Mouse (Mus musculus) heart, embryonic 11.5 days (tissue): Measurements from ENCODE around the gene Zfp72. TPM values are rescaled to one million over a fixed set of nuclear protein-coding genes. Genes with fewer than 3 reads are reported as not detected.

ENCODE experiments used
- ATAC-seq: fragments of 200-750 bp; cut with Nextera tagmentation; replicated peaks from 2 replicates; pipeline ENCODE4 v1.8.0; 2017; ENCODE audit warnings: moderate library complexity; ENCODE audit not compliant: insufficient number of reproducible peaks, low FRiP score, low TSS enrichment
- H3K27ac ChIP-seq: fragments of 300-500 bp; sonication (generic); 2 replicates; pipeline ENCODE4 v1.5.1; 2014; ENCODE audit warnings: mild to moderate bottlenecking, low read depth, low read length
- H3K27me3 ChIP-seq: fragments of 300-500 bp; sonication (generic); 2 replicates; pipeline ENCODE4 v1.6.1; 2014; ENCODE audit warnings: mild to moderate bottlenecking, low read length, mixed read lengths; ENCODE audit not compliant: control insufficient read depth, insufficient read depth
- H3K36me3 ChIP-seq: fragments of 300-500 bp; sonication (generic); 2 replicates; pipeline ENCODE4 v1.6.1; 2014; ENCODE audit warnings: mild to moderate bottlenecking, low read length, moderate library complexity, mixed read lengths; ENCODE audit not compliant: control insufficient read depth, insufficient read depth
- H3K4me1 ChIP-seq: fragments of 300-500 bp; sonication (generic); 2 replicates; pipeline ENCODE4 v1.6.1; 2014; ENCODE audit warnings: low read length; ENCODE audit not compliant: control insufficient read depth, insufficient read depth
- H3K4me2 ChIP-seq: fragments of 300-500 bp; sonication (generic); 2 replicates; pipeline ENCODE4 v1.6.1; 2014; ENCODE audit warnings: mild to moderate bottlenecking, moderate library complexity
- H3K4me3 ChIP-seq: fragments of 300-500 bp; sonication (generic); 2 replicates; pipeline ENCODE4 v1.5.1; 2014; ENCODE audit warnings: low read depth, low read length
- H3K9ac ChIP-seq: fragments of 300-500 bp; sonication (generic); 2 replicates; pipeline ENCODE4 v1.6.1; 2014; ENCODE audit warnings: mild to moderate bottlenecking, low read depth, low read length, moderate library complexity
- H3K9me3 ChIP-seq: fragments of 300-500 bp; sonication (generic); replicated peaks from 2 replicates; pipeline ENCODE4 v1.6.1; 2016; ENCODE audit warnings: low read length; ENCODE audit not compliant: control insufficient read depth
- WGBS: fragments of 180-500 bp; shearing (Covaris S2); extraction: QIAGEN DNeasy Blood & Tissue Kit; methylation state at CpG from one replicate; pipeline ENCODE4 v1.1.7; 2014; ENCODE audit not compliant: insufficient replicate concordance; 5-methylcytosine and 5-hydroxymethylcytosine counted together
- polyA plus RNA-seq: library from polyadenylated mRNA; unstranded; fragments of >200 nt; fragmentation: Nextera tagmentation; extraction: Ambion mirVana; gene quantifications from 2 replicates; pipeline ENCODE4 v1.2.1, GENCODE M21; 2014

Zfp72 gene
- polyA plus RNA-seq, 1 experiment from 2014 or later, result 4.4 TPM

DNA sequence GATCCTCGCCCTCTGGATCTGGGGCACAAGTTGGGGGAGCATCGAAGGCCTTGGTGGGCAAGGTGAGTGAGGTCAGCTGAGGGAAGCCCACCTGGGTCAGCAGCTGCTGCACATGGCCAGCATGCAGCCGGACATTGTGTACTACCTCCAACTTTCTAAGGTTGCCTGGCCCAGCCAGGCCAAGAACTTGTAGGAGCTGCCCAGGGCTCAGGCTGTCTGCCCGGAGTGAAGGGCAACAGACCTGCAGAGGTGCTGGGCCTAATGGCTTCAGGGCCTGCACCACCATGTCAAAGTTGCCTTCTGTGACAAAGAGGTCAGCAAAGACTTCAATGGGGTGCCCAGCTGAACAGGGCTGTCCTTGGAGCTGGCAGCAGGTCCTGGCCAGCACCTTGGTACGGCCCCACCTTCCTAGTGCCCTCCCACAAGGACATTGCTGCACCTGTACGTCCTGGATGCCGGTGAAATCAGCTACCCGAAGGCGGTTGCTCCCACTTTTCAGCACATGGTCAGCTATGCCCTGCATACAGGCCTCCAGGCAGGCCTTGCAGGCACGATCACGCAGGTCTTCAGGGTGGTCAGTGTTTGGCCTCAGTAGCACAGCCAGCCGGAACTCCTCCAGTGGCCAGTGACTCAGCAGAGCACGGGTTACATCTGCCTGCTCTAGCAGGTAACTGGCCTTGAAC is 27.3 kb downstream of the Zfp72 start:
- H3K4me3 ChIP-seq, result peak overlapping the region; percentile 23
- H3K27me3 ChIP-seq, result no peaks in the 10 kb centered on the region
- ATAC-seq, result peak; percentile 52
- peak overlapping the region; percentile 64 for H3K9ac ChIP-seq
- 72% methylated on average over 13 of the region's 13 CpGs for WGBS
- peak overlapping the region; percentile 58 for H3K4me2 ChIP-seq
- H3K4me1 ChIP-seq, result peaks cover 9% of the 10 kb centered on the region
- H3K27ac ChIP-seq, result peak overlapping the region; percentile 87
- H3K36me3 ChIP-seq, result peaks cover 15% of the 10 kb centered on the region
- H3K9me3 ChIP-seq, result no peaks in the 10 kb centered on the region

DNA sequence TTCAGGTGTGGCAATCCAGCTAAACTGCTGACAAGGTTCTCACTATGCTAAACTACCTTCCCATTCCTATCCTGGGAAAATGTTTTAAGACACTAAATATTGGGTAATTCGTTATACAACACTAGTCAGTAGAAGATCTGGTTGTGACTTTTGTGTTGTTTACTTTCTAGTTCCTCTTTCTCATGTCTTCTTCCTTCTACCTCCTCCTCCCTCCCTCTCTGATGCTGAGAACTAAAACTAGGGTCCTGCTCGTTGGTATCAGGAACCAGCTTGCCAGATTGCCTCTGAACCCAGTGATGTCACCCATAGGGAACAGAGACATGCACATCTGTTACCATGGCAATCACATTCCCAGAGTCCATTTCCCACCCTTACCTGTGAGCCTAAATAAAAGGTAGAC is 28.4 kb downstream of the Zfp72 start:
- Histone ChIP-seq H3K4me3 (no peak overlapping the region), H3K9me3 (no peaks in the 10 kb centered on the region), H3K4me2 (no peak overlapping the region), H3K4me1 (peaks cover 9% of the 10 kb centered on the region), H3K27me3 (no peaks in the 10 kb centered on the region), H3K27ac (no peak overlapping the region), H3K9ac (no peak overlapping the region), H3K36me3 (peaks cover 17% of the 10 kb centered on the region)
- no peak for ATAC-seq
- 68% methylated on average over 2 of the region's 2 CpGs for WGBS

DNA sequence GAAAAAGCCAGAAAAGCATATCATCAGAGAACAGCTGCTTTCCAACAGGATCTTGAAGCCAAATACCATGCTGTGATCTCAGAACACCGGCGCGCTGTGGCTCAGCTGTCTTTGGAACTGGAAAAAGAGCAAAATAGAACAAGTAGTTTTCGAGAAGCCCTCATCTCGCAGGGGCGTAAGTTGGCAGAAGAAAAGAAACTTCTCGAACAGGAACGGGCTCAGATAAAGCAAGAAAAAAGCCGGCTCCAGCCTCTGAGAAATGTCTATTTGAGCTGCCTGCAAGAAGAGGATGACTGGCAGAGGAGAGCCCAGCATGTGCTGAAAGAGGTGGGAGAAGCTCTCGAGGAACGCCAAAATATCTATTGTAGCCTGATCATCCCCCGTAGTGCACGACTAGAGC is 34.1 kb downstream of the Zfp72 start:
- H3K27ac ChIP-seq, result no peak overlapping the region
- H3K36me3 ChIP-seq, result peaks cover 21% of the 10 kb centered on the region
- H3K4me1 ChIP-seq, result no peaks in the 10 kb centered on the region
- no peak overlapping the region for H3K4me3 ChIP-seq
- ATAC-seq, result no peak
- H3K4me2 ChIP-seq, result no peak overlapping the region
- no peaks in the 10 kb centered on the region for H3K9me3 ChIP-seq
- H3K27me3 ChIP-seq, result no peaks in the 10 kb centered on the region
- H3K9ac ChIP-seq, result no peak overlapping the region
- WGBS, result 96% methylated on average over 13 of the region's 13 CpGs

DNA sequence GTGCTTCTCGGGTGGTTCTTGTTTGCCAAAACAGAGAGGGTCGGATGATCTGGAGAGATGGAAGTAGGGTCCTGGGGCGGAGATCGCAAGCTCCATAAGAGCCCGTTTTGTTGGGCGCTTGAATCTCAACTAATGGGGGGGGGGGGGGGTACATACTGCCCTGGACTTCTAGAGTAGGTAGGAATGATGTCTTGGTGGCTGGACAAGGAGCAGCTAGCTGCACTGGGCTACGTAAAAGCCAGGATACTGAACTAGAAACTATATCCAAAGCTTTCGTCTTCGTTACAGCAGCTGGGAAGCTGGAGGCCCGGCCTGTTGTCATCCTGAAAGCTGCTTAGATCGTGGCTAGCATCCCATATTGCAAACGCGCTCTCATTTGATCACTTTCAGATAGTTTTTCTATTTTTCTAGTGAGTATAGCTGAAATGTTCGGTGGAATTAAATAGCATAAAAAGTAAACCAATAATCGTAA is 40.2 kb downstream of the Zfp72 start:
- WGBS, result 1% methylated on average over 15 of the region's 15 CpGs
- H3K4me3 ChIP-seq, result peak overlapping the region; percentile 73
- ATAC-seq, result peak; percentile 9; the same call in 1 of the 2 replicates
- H3K4me1 ChIP-seq, result peaks cover 9% of the 10 kb centered on the region; the same call in 1 of the 2 replicates
- no peaks in the 10 kb centered on the region for H3K9me3 ChIP-seq
- no peak overlapping the region; the same call in 1 of the 2 replicates for H3K27ac ChIP-seq
- peak overlapping the region; percentile 91 for H3K9ac ChIP-seq
- H3K36me3 ChIP-seq, result no peaks in the 10 kb centered on the region
- no peaks in the 10 kb centered on the region for H3K27me3 ChIP-seq
- H3K4me2 ChIP-seq, result peak overlapping the region; percentile 75

- H3K36me3 ChIP-seq, result no peaks in the 10 kb centered on the region
- no peaks in the 10 kb centered on the region for H3K27me3 ChIP-seq
- peak within 1 kb of the TSS; percentile 91 for H3K9ac ChIP-seq
- peak within 1 kb of the TSS; percentile 73 for H3K4me3 ChIP-seq
- peaks cover 9% of the 10 kb centered on the region; the same call in 1 of the 2 replicates for H3K4me1 ChIP-seq
- H3K27ac ChIP-seq, result peak within 1 kb of the TSS; percentile 85
- H3K9me3 ChIP-seq, result no peaks in the 10 kb centered on the region
- ATAC-seq, result peak; percentile 94
- 2% methylated on average over 57 of the region's 57 CpGs for WGBS
- peak within 1 kb of the TSS; percentile 75 for H3K4me2 ChIP-seq
Observed at GRCm38 (mm10) chr13:74349566-74350434, 40.8 kb downstream of the Zfp72 start, which contains the start of the genes Sdha and Ccdc127. Gene Sdha, minus strand, starts transcription at chr13:74350280. Gene Ccdc127, plus strand, starts transcription at chr13:74350309.

GRCm38 (mm10) chr13:74341036-74341435 is 49.6 kb downstream of the Zfp72 start:
- WGBS, result 55% methylated on average over 3 of the region's 3 CpGs
- H3K4me2 ChIP-seq, result no peak overlapping the region
- no peak overlapping the region for H3K4me3 ChIP-seq
- H3K9me3 ChIP-seq, result no peaks in the 10 kb centered on the region
- peaks cover 19% of the 10 kb centered on the region for H3K36me3 ChIP-seq
- H3K27me3 ChIP-seq, result no peaks in the 10 kb centered on the region
- no peak overlapping the region for H3K9ac ChIP-seq
- ATAC-seq, result 0 out of 2 replicates have a peak, but pooled peaks have one; percentile 49
- no peak overlapping the region for H3K27ac ChIP-seq
- H3K4me1 ChIP-seq, result no peaks in the 10 kb centered on the region

GRCm38 (mm10) chr13:74329321-74329720 is 61.3 kb downstream of the Zfp72 start:
- Histone ChIP-seq H3K27me3 (no peaks in the 10 kb centered on the region), H3K4me2 (no peak overlapping the region), H3K27ac (no peak overlapping the region), H3K4me3 (no peak overlapping the region), H3K9me3 (no peaks in the 10 kb centered on the region), H3K4me1 (no peaks in the 10 kb centered on the region), H3K9ac (no peak overlapping the region), H3K36me3 (peaks cover 36% of the 10 kb centered on the region)
- ATAC-seq, result no peak
